Mouse (Mus musculus): ENCODE data around the gene Gzmn. TPM values are rescaled to one million over a fixed set of nuclear protein-coding genes. Genes with fewer than 3 reads are reported as not detected.

Gene Gzmn
- total RNA-seq, 2 experiments from 2014 or later: not detected

Other genes with a start within 250 kb of the Gzmn start
- 1.4 TPM in 1 of 2 replicates, not detected in the other for gene Cma1, start 229.9 kb downstream of the Gzmn start, total RNA-seq (2014; fragmentation: Nextera tagmentation)
- 1.1 TPM in 1 of 2 replicates, not detected in the other for gene Cma1, start 229.9 kb downstream of the Gzmn start, total RNA-seq (2017)
- not detected in 2 replicates for gene Cma2, start 223.6 kb downstream of the Gzmn start, total RNA-seq (2014; fragmentation: Nextera tagmentation)
- not detected in 2 replicates for gene Cma2, start 223.6 kb downstream of the Gzmn start, total RNA-seq (2017)
- not detected in 2 replicates for gene Mcpt1, start 156.6 kb downstream of the Gzmn start, total RNA-seq (2014; fragmentation: Nextera tagmentation)
- gene Mcpt1, start 156.6 kb downstream of the Gzmn start, total RNA-seq (2017): not detected in 2 replicates
- not detected in 2 replicates for gene Mcpt9, start 144.1 kb downstream of the Gzmn start, total RNA-seq (2014; fragmentation: Nextera tagmentation)
- not detected in 2 replicates for gene Mcpt9, start 144.1 kb downstream of the Gzmn start, total RNA-seq (2017)
- gene Mcpt2, start 132.6 kb downstream of the Gzmn start, total RNA-seq (2014; fragmentation: Nextera tagmentation): not detected in 2 replicates
- gene Mcpt2, start 132.6 kb downstream of the Gzmn start, total RNA-seq (2017): not detected in 2 replicates
- gene Mcpt4, start 112.3 kb downstream of the Gzmn start, total RNA-seq (2014; fragmentation: Nextera tagmentation): not detected in 2 replicates
- gene Mcpt4, start 112.3 kb downstream of the Gzmn start, total RNA-seq (2017): not detected in 2 replicates
- not detected in 2 replicates for gene Mcpt8, start 89.3 kb downstream of the Gzmn start, total RNA-seq (2014; fragmentation: Nextera tagmentation)
- gene Mcpt8, start 89.3 kb downstream of the Gzmn start, total RNA-seq (2017): 1.2 TPM in 1 of 2 replicates, not detected in the other
- gene Ctsg, start 72.0 kb downstream of the Gzmn start, total RNA-seq (2014; fragmentation: Nextera tagmentation): 2.8 TPM in 1 of 2 replicates, not detected in the other
- gene Ctsg, start 72.0 kb downstream of the Gzmn start, total RNA-seq (2017): 3.5 and 16.0 TPM in 2 replicates
- not detected in 2 replicates for gene Gzme, start 54.0 kb downstream of the Gzmn start, total RNA-seq (2014; fragmentation: Nextera tagmentation)
- gene Gzme, start 54.0 kb downstream of the Gzmn start, total RNA-seq (2017): not detected in 2 replicates
- gene Gzmd, start 42.0 kb downstream of the Gzmn start, total RNA-seq (2014; fragmentation: Nextera tagmentation): not detected in 2 replicates
- not detected in 2 replicates for gene Gzmd, start 42.0 kb downstream of the Gzmn start, total RNA-seq (2017)
- not detected in 2 replicates for gene Gzmg, start 15.0 kb downstream of the Gzmn start, total RNA-seq (2014; fragmentation: Nextera tagmentation)
- not detected in 2 replicates for gene Gzmg, start 15.0 kb downstream of the Gzmn start, total RNA-seq (2017)
- gene Gzmf, start 36.8 kb upstream of the Gzmn start, total RNA-seq (2014; fragmentation: Nextera tagmentation): not detected in 2 replicates
- gene Gzmf, start 36.8 kb upstream of the Gzmn start, total RNA-seq (2017): not detected in 2 replicates
- not detected in 2 replicates for gene Gzmc, start 60.1 kb upstream of the Gzmn start, total RNA-seq (2014; fragmentation: Nextera tagmentation)
- gene Gzmc, start 60.1 kb upstream of the Gzmn start, total RNA-seq (2017): not detected in 2 replicates
- 1.1 TPM in 1 of 2 replicates, not detected in the other for gene Gzmb, start 87.7 kb upstream of the Gzmn start, total RNA-seq (2014; fragmentation: Nextera tagmentation)
- 0.33 and 1.8 TPM in 2 replicates for gene Gzmb, start 87.7 kb upstream of the Gzmn start, total RNA-seq (2017)
- gene Atp12a, start 190.5 kb upstream of the Gzmn start, total RNA-seq (2014; fragmentation: Nextera tagmentation): not detected in 2 replicates
- gene Atp12a, start 190.5 kb upstream of the Gzmn start, total RNA-seq (2017): not detected in 2 replicates
- gene Rnf17, start 228.0 kb upstream of the Gzmn start, total RNA-seq (2014; fragmentation: Nextera tagmentation): 19.2 and 19.5 TPM in 2 replicates
- 2.8 and 5.8 TPM in 2 replicates for gene Rnf17, start 228.0 kb upstream of the Gzmn start, total RNA-seq (2017)